Mouse (Mus musculus) kidney, adult 2 months (tissue): Measurements from ENCODE around the gene Clcn5.

ENCODE experiments used
- CTCF ChIP-seq: fragments of 200-500 bp; conservative IDR thresholded peaks from 2 replicates; pipeline ENCODE4 v1.5.1; 2011; ENCODE audit warnings: low read depth, mild to moderate bottlenecking, control low read depth, low read length, moderate library complexity, mixed read lengths; ENCODE audit not compliant: insufficient read depth, insufficient read length
- POLR2A ChIP-seq: fragments of 200-500 bp; IDR thresholded peaks from one replicate; pipeline ENCODE4 v1.6.1; 2011; ENCODE audit warnings: low read depth, low read length, control low read depth

- TF ChIP-seq CTCF (no peak), POLR2A (no peak)
These were observed 39.4 kb downstream of the Clcn5 start for GRCm38 (mm10) chrX:7279722-7280121.
